Mouse (Mus musculus): ENCODE data around the gene Gm10273.

DNA sequence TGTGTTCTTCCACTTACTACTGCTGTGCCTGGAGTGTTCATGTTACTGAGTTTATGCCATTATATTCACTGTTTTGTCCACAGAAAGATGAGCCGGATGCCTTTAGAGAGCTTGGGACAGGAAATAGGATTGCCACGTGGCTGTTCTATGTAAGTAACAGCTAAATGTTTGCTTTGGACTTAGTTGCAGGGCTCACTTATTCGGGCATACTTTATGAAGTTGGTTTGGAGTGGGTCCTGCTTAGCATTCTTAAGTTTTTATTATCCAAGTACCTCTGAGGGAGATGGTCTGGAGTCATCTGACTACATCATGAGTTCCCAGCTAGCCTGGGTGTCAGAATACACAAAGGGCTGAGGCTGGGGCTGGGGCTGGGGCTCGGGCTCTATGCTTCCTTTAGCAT is 28.2 kb upstream of the Gm10273 start:
- TF ChIP-seq CTCF (IDR thresholded peaks at IDR 0.05; ENCODE audit: borderline replicate concordance, extremely low read depth, insufficient read depth, insufficient read length) (no peak), POLR2A (IDR thresholded peaks at IDR 0.05; ENCODE audit: borderline replicate concordance, extremely low read depth, insufficient read depth, insufficient read length, poor library complexity, severe bottlenecking) (no peak)
